Comparison of ENCODE assay signal across 8 mouse cellular contexts in genomic region chr2:159443581-159443980, GRCm38 (mm10).
A peak's percentile ranks its signal among the peaks of the same experiment; 100 is the strongest.
DNase-seq lines count a peak whose midpoint lies in the region; ATAC-seq lines count a peak whose summit lies in the region.

No protein-coding gene starts in this region.

- no peak overlapping the region for H3K9ac ChIP-seq in hindbrain, embryonic 12.5 days

- peaks cover 7% of the 10 kb centered on the region; the same call in 1 of the 2 replicates for H3K4me1 ChIP-seq in hindbrain, embryonic 10.5 days (replicated peaks)
- H3K4me1 ChIP-seq in hindbrain, embryonic 12.5 days = no peaks in the 10 kb centered on the region

- H3K4me3 ChIP-seq in hindbrain, embryonic 10.5 days = no peak overlapping the region
- no peak overlapping the region for H3K4me3 ChIP-seq in hindbrain, embryonic 12.5 days

- no peaks in the 10 kb centered on the region for H3K9me3 ChIP-seq in hindbrain, embryonic 10.5 days
- H3K9me3 ChIP-seq in hindbrain, embryonic 12.5 days (replicated peaks) = no peaks in the 10 kb centered on the region

- no peaks in the 10 kb centered on the region for H3K36me3 ChIP-seq in hindbrain, embryonic 10.5 days
- H3K36me3 ChIP-seq in hindbrain, embryonic 12.5 days = no peaks in the 10 kb centered on the region

- WGBS in hindbrain, embryonic 10.5 days = 23% methylated on average over 8 of the region's 8 CpGs
- 22% methylated on average over 8 of the region's 8 CpGs for WGBS in hindbrain, embryonic 12.5 days

- peak; percentile 44 for DNase-seq in hindbrain, embryonic 10.5 days (ENCODE audit: low spot score)
- DNase-seq in ES-CJ7 (ENCODE audit: low read depth, low spot score) = peak; percentile 54
- DNase-seq in adrenal gland, postnatal 14 days = peak; percentile 45
- DNase-seq in layer of hippocampus, postnatal 14 days (ENCODE audit: low spot score in 2 of 2) = peak; percentile 11 to 30
- DNase-seq in thymus, postnatal 25 days = no peak
- no peak for DNase-seq in cerebellum, adult 11 months
- DNase-seq in urinary bladder, postnatal 10 days (ENCODE audit: low spot score) = no peak

- H3K27ac ChIP-seq in hindbrain, embryonic 10.5 days = no peak overlapping the region
- H3K27ac ChIP-seq in hindbrain, embryonic 12.5 days = no peak overlapping the region

- no peak overlapping the region for H3K4me2 ChIP-seq in hindbrain, embryonic 12.5 days (replicated peaks)

- H3K27me3 ChIP-seq in hindbrain, embryonic 10.5 days (ENCODE audit: insufficient read depth, poor library complexity, severe bottlenecking) = no peaks in the 10 kb centered on the region
- H3K27me3 ChIP-seq in hindbrain, embryonic 12.5 days = no peaks in the 10 kb centered on the region

- ATAC-seq in hindbrain, embryonic 12.5 days (ENCODE audit: low FRiP score) = no peak

Comparison
In these comparisons a context has a peak if more than half of its experiments do, and no peak if none do; other contexts are left out.
1. DNase-seq: peak in hindbrain, embryonic 10.5 days (single experiment), ES-CJ7 (single experiment), adrenal gland, postnatal 14 days (single experiment) and layer of hippocampus, postnatal 14 days (2 of 2); none in thymus, postnatal 25 days (single experiment), cerebellum, adult 11 months (single experiment) and urinary bladder, postnatal 10 days (single experiment).